Mouse (Mus musculus) forebrain, embryonic 14.5 days (tissue): ENCODE measurements around the gene Zfp618. TPM values are rescaled to one million over a fixed set of nuclear protein-coding genes. Genes with fewer than 3 reads are reported as not detected.

ENCODE experiments used
- ATAC-seq: fragments of 200-750 bp; cut with Nextera tagmentation; 2 replicates; pipeline ENCODE4 v1.8.0; 2017; ENCODE audit warnings: mild to moderate bottlenecking, moderate library complexity
- DNase-seq: peaks from one replicate; pipeline ENCODE4 v3.0.0-alpha.2; 2015; ENCODE audit warnings: low spot score
- H3K27ac ChIP-seq: fragments of 300-500 bp; sonication (generic); 2 replicates; pipeline ENCODE4 v1.5.1; 2014; ENCODE audit warnings: low read depth, mild to moderate bottlenecking, control low read depth, low read length, moderate library complexity
- H3K27me3 ChIP-seq: fragments of 300-500 bp; sonication (generic); replicated peaks from 2 replicates; pipeline ENCODE4 v1.6.1; 2014; ENCODE audit warnings: low read length, control low read depth, mixed read lengths; ENCODE audit not compliant: control insufficient read depth, insufficient read depth
- H3K36me3 ChIP-seq: fragments of 300-500 bp; sonication (generic); 2 replicates; pipeline ENCODE4 v1.6.1; 2014; ENCODE audit warnings: low read length, control low read depth; ENCODE audit not compliant: control insufficient read depth, insufficient read depth
- H3K4me1 ChIP-seq: fragments of 300-500 bp; sonication (generic); 2 replicates; pipeline ENCODE4 v1.6.1; 2014; ENCODE audit warnings: antibody characterized with exemption, low read length, control low read depth; ENCODE audit not compliant: control insufficient read depth, insufficient read depth
- H3K4me2 ChIP-seq: fragments of 300-500 bp; sonication (generic); 2 replicates; pipeline ENCODE4 v1.6.1; 2014; ENCODE audit warnings: mild to moderate bottlenecking, control low read depth, low read length
- H3K4me3 ChIP-seq: fragments of 300-500 bp; sonication (generic); 2 replicates; pipeline ENCODE4 v1.5.1; 2014; ENCODE audit warnings: low read depth, low read length, control low read depth
- H3K9ac ChIP-seq: fragments of 300-500 bp; sonication (generic); 2 replicates; pipeline ENCODE4 v1.6.1; 2014; ENCODE audit warnings: mild to moderate bottlenecking, low read length, control low read depth, moderate library complexity
- H3K9me3 ChIP-seq: fragments of 300-500 bp; sonication (generic); replicated peaks from 2 replicates; pipeline ENCODE4 v1.6.1; 2016; ENCODE audit warnings: low read length, control low read depth, mixed read lengths; ENCODE audit not compliant: control insufficient read depth
- WGBS: fragments of 180-500 bp; shearing (Covaris S2); extraction: QIAGEN DNeasy Blood & Tissue Kit; methylation state at CpG from one replicate; pipeline ENCODE4 v1.1.7; 2014; 5-methylcytosine and 5-hydroxymethylcytosine counted together
- polyA plus RNA-seq: library from polyadenylated mRNA; unstranded; fragments of >200 nt; fragmentation: Nextera tagmentation; extraction: Ambion mirVana; gene quantifications from 2 replicates; pipeline ENCODE4 v1.2.1, GENCODE M21; 2014

Zfp618 gene
- polyA plus RNA-seq, 1 experiment from 2014 or later = 14.9 TPM

- no peak for ATAC-seq
- Histone ChIP-seq H3K4me3 (no peak overlapping the region), H3K9ac (no peak overlapping the region), H3K9me3 (0 out of 2 replicates have a peak, but pooled peaks cover 2% of the 10 kb centered on the region), H3K4me1 (no peaks in the 10 kb centered on the region), H3K27me3 (no peaks in the 10 kb centered on the region), H3K36me3 (no peaks in the 10 kb centered on the region), H3K4me2 (no peak overlapping the region), H3K27ac (no peak overlapping the region)
- no peak for DNase-seq
- WGBS = 74% methylated on average over 4 of the region's 4 CpGs
Measured at GRCm38 (mm10) chr4:63019428-63019858, 54.1 kb downstream of the Zfp618 start.

- Histone ChIP-seq H3K9ac (no peak overlapping the region), H3K36me3 (no peaks in the 10 kb centered on the region), H3K4me1 (no peaks in the 10 kb centered on the region), H3K9me3 (no peaks in the 10 kb centered on the region), H3K4me3 (no peak overlapping the region), H3K27ac (no peak overlapping the region), H3K27me3 (no peaks in the 10 kb centered on the region), H3K4me2 (no peak overlapping the region)
- WGBS = 92% methylated on average over 6 of the region's 6 CpGs
- ATAC-seq = no peak
- DNase-seq = no peak
Measured at GRCm38 (mm10) chr4:63021034-63021700, 55.8 kb downstream of the Zfp618 start.

- Histone ChIP-seq H3K4me1 (no peaks in the 10 kb centered on the region), H3K4me3 (no peak overlapping the region), H3K9me3 (no peaks in the 10 kb centered on the region), H3K4me2 (no peak overlapping the region), H3K36me3 (no peaks in the 10 kb centered on the region), H3K9ac (no peak overlapping the region), H3K27me3 (no peaks in the 10 kb centered on the region), H3K27ac (no peak overlapping the region)
- no peak for DNase-seq
- 92% methylated on average over 7 of the region's 7 CpGs for WGBS
- no peak for ATAC-seq
Measured at GRCm38 (mm10) chr4:63023465-63023864, 58.1 kb downstream of the Zfp618 start.

- WGBS = 97% methylated on average over 7 of the region's 7 CpGs
- no peaks in the 10 kb centered on the region for H3K27me3 ChIP-seq
- ATAC-seq (no peak), DNase-seq (no peak)
- H3K4me3 ChIP-seq = no peak overlapping the region
- no peaks in the 10 kb centered on the region for H3K36me3 ChIP-seq
- no peak overlapping the region for H3K9ac ChIP-seq
- no peak overlapping the region for H3K27ac ChIP-seq
- H3K9me3 ChIP-seq = no peaks in the 10 kb centered on the region
- no peaks in the 10 kb centered on the region for H3K4me1 ChIP-seq
- no peak overlapping the region for H3K4me2 ChIP-seq
Measured at GRCm38 (mm10) chr4:63024098-63024497, 58.7 kb downstream of the Zfp618 start.

- no peak overlapping the region for H3K27ac ChIP-seq
- no peaks in the 10 kb centered on the region for H3K9me3 ChIP-seq
- no peaks in the 10 kb centered on the region for H3K27me3 ChIP-seq
- no peak overlapping the region for H3K4me2 ChIP-seq
- H3K36me3 ChIP-seq = no peaks in the 10 kb centered on the region
- DNase-seq (no peak), ATAC-seq (no peak)
- no peak overlapping the region for H3K9ac ChIP-seq
- H3K4me1 ChIP-seq = no peaks in the 10 kb centered on the region
- H3K4me3 ChIP-seq = no peak overlapping the region
- 87% methylated on average over 9 of the region's 9 CpGs for WGBS
Measured at GRCm38 (mm10) chr4:63024734-63025256, 59.4 kb downstream of the Zfp618 start.

- H3K27ac ChIP-seq = no peak overlapping the region
- WGBS = 94% methylated on average over 9 of the region's 9 CpGs
- no peak overlapping the region for H3K9ac ChIP-seq
- no peaks in the 10 kb centered on the region for H3K27me3 ChIP-seq
- H3K9me3 ChIP-seq = no peaks in the 10 kb centered on the region
- no peaks in the 10 kb centered on the region for H3K4me1 ChIP-seq
- H3K4me2 ChIP-seq = no peak overlapping the region
- ATAC-seq (no peak), DNase-seq (no peak)
- H3K36me3 ChIP-seq = no peaks in the 10 kb centered on the region
- H3K4me3 ChIP-seq = no peak overlapping the region
Measured at GRCm38 (mm10) chr4:63025306-63025705, 59.9 kb downstream of the Zfp618 start.

GRCm38 (mm10) chr4:63026286-63026685 lies 60.9 kb downstream of the Zfp618 start:
- Histone ChIP-seq H3K9me3 (no peaks in the 10 kb centered on the region), H3K36me3 (no peaks in the 10 kb centered on the region), H3K27ac (no peak overlapping the region), H3K4me2 (no peak overlapping the region), H3K4me1 (no peaks in the 10 kb centered on the region), H3K9ac (no peak overlapping the region), H3K27me3 (no peaks in the 10 kb centered on the region), H3K4me3 (no peak overlapping the region)
- DNase-seq = no peak
- 98% methylated on average over 3 of the region's 3 CpGs for WGBS
- ATAC-seq = no peak

GRCm38 (mm10) chr4:63027451-63027850 lies 62.1 kb downstream of the Zfp618 start:
- H3K4me2 ChIP-seq = no peak overlapping the region
- no peaks in the 10 kb centered on the region for H3K27me3 ChIP-seq
- no peak overlapping the region for H3K9ac ChIP-seq
- no peaks in the 10 kb centered on the region for H3K4me1 ChIP-seq
- ATAC-seq (no peak), DNase-seq (no peak)
- H3K36me3 ChIP-seq = no peaks in the 10 kb centered on the region
- no peak overlapping the region for H3K27ac ChIP-seq
- no peaks in the 10 kb centered on the region for H3K9me3 ChIP-seq
- H3K4me3 ChIP-seq = no peak overlapping the region

GRCm38 (mm10) chr4:63030157-63030556 lies 64.8 kb downstream of the Zfp618 start:
- DNase-seq = no peak

More at GRCm38 (mm10) chr4:63030157-63030556, 64.8 kb downstream of the Zfp618 start:
- ATAC-seq = no peak
- Histone ChIP-seq H3K27me3 (no peaks in the 10 kb centered on the region), H3K9ac (no peak overlapping the region), H3K4me1 (no peaks in the 10 kb centered on the region), H3K27ac (no peak overlapping the region), H3K36me3 (no peaks in the 10 kb centered on the region), H3K9me3 (no peaks in the 10 kb centered on the region), H3K4me3 (no peak overlapping the region), H3K4me2 (no peak overlapping the region)
- 44% methylated on average over 5 of the region's 5 CpGs for WGBS
